Mouse (Mus musculus) frontal cortex, postnatal 25 days (tissue): ENCODE results near the gene Mfsd14a.
"Not testable (repeated sequence)": the region's sequence is repeated elsewhere in the genome, so short reads cannot be mapped to it uniquely, and the experiment has no call there.

Experiments used
- DNase-seq, 2 experiments: peaks; one replicate each; pipeline ENCODE4 v3.0.0; 2022; ENCODE audit warnings: low spot score in 2 of 2

Gene Mfsd14a

DNA sequence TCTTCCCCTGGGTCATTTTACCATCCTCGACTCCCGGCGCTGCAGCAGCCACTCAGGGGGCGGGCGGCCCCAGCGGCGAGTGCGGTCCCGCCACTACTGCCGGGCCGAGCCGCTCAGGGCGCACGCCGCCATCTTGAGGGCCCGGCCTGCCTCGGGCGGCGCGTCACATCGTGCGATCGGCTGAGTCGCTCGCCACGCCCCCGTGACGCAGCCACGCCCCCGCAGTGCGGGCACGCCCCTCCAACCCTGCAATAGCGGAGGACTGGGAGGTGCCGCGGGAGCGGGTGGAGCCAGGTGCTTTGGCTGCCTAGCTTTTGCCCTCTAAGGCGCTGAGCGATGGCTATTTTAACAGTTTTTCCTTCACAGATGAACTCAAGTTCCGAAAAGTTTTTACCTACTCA, at the start of gene Mfsd14a:
Mfsd14a (minus strand) TSS at position 215 of the 401 bp plus-strand sequence.
- DNase-seq: peak; percentile 96 to 97

DNA sequence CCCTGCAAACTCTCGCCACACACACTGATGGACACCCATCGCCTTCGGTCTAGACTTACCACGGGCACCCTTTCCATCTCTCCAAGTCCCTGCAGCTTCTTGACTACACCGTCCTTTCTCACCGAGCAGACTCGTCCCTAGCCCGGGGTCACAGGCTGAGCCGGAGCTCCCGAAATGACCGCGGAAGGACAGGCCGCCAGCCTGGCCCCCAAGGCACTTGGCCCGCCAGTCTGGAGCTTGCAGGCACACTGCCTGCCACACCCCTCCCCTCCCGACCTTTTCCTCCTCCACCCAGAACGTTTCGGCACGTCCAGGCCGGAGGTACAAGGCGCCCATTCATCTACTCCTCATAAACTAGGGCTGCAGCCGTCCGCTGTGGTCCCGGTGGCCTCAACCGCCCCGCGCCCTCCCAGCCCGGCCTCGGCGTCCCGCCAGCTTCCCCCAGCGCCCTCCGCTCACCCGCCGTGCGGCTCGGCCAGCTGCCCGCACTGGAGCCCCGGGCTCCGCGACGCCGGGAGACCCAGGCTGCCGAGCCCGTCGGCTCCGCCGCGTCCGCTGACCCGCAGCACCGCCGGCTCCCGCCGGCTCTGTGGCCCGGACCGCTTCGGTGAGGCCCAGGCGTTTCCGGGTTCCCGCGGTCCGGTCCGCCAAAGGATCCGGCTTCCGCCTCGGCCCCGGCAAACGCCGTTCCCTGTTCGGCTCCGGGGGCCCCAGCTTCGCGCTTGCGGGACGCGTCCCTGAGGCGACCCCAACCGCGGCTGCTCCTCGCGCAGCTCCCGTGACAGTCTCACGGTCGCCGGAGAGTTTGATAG, 49.4 kb upstream of the Mfsd14a start:
- DNase-seq: peak; percentile 62 to 68

GRCm38 (mm10) chr3:116710941-116711340, 48.5 kb upstream of the Mfsd14a start:
- no peak for DNase-seq

DNA sequence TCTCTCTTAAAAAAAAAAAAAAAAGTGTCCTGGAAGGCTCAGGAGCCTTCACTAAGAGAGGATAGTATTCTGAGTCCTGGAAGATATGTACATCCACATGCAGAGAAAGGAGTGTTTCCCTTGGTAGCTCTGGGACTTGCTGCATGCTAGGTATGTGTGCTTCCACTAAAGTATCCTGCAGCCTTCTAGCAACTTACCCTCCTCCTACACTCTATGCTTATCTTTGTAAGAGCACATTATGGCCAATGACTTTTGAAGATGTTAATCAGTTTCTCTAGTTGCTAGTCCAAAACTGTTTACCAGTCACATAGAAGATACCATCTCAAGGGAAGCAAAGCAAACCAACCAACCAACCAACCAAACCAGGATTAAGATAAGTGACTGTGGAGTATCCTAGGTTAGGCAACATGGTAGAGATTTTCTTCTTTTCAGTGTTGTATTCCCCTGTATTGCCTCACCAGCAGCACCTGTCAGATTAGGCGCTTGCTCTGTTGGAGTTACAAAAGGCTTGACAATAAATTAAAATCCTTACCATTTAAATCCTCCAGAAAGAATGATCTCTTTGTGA, 43.2 kb upstream of the Mfsd14a start:
- DNase-seq: no peak

GRCm38 (mm10) chr3:116703835-116704234, 41.4 kb upstream of the Mfsd14a start:
- DNase-seq: no peak

- no peak for DNase-seq
These were observed 40.3 kb upstream of the Mfsd14a start for GRCm38 (mm10) chr3:116702647-116703272.

GRCm38 (mm10) chr3:116701601-116702000, 39.1 kb upstream of the Mfsd14a start:
- DNase-seq: no peak

DNA sequence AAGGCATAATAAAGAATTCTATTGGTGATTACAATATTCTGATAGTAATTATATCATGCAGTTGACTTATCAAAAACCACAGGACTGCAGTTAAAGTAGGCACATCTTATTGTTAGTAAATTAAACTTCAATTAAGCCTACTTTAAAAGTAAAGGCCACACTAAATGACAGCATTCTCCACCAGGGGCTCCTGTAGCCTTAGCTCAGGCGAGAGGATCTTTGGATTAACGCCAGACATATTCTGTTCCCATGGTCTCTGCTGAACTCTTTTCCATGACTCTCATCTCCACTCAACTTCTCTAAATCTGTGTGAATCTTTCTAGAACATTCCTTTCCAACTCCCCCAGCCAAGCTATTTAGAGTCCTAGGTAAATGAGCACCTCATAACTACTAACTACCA, 36.3 kb upstream of the Mfsd14a start:
- no peak for DNase-seq

GRCm38 (mm10) chr3:116695666-116695985, 33.1 kb upstream of the Mfsd14a start:
- DNase-seq: no peak

GRCm38 (mm10) chr3:116694955-116695665, 32.6 kb upstream of the Mfsd14a start:
- no peak for DNase-seq

DNA sequence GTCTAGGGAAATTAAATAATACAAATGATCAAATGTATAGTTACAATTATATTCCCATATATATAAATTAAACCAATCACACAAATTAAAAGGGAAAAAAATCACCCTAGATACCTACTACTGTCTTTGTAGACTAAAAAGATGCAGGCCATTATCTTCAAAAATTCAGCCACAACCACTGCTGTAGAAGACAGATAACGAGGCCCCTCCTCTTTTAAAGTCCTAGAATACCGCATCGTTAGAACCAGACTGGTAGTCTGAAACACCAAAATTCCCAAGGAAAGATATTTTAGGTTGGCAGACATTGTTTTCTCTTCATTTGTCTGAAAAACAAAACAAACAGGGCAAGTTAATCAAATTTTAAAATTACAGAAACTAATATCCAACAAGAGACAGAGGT, 31.8 kb upstream of the Mfsd14a start:
- no peak for DNase-seq

- DNase-seq: no peak
These were observed 18.7 kb upstream of the Mfsd14a start, which contains the start of gene Gm43191 for GRCm38 (mm10) chr3:116681160-116681559. TSS of gene Gm43191 (minus strand) at chr3:116681260.

GRCm38 (mm10) chr3:116664281-116664680, 1.8 kb upstream of the Mfsd14a start:
- not testable (repeated sequence) for DNase-seq

DNA sequence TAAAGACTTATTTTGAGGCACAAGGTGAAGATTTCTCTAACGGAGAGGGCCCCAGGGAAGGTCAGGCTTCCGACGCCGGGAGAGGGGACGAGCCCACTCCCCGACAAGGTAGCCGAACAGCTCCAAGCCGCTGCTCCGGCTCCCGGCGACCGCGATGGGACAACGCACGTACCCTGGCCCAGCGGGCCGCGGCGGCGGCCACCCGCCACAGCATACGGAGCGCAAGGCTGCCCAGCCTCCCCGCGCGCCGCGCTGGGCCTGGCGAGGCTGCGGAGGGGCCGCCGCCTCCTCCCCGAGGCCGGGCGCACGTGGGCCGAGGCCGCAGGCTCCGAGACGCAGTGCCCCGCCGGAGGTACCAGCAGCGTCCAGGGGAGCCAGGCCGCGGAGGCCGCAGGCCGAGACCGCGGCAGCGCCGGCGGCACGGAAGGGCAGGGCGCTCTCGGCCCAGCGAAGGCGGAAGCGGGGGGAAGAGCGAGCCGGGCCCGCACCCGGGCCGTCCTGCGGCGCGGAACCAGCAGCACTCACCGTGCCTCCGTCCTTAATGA, 535 bp downstream of the Mfsd14a start:
- peak; percentile 23 for DNase-seq

GRCm38 (mm10) chr3:116661288-116661869, 1.1 kb downstream of the Mfsd14a start:
- DNase-seq: no peak

GRCm38 (mm10) chr3:116659856-116660430, 2.5 kb downstream of the Mfsd14a start:
- no peak for DNase-seq

GRCm38 (mm10) chr3:116658928-116659565, 3.4 kb downstream of the Mfsd14a start:
- DNase-seq: no peak

DNA sequence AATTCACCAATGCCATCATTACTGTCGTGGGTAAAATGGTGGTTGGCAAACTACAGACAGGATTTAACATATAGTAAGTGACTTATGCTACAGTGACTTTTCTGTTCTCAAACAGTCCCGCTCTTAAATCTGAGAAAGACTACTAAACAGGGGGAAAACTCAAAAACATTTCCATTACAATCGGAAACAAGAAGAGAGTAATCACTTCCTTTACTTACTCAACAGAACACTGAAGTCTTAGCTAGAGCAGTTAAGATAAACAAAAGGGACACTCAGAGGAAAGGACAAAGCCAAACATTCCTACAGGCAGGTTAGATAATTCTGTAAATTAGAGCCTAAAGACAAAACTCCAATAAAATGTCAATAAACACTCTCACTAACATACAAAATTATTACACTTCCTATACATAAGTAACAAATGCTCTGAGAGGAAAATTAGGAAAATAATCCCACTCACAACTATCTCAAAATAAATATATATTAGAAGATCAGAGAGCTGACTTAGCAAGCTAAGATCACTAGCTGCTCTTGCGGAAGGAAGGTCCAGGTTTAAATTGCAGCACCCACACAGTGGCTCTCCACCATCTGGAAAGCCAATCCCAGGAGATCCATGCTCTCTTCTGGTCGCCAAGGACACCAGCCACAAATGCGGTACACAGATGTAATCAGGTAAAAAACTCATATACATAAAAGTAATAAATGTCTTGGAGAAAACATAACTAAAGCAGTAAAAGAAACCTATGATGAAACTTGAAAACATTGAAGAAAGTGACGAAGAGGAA, 6.1 kb downstream of the Mfsd14a start:
- no peak for DNase-seq

DNA sequence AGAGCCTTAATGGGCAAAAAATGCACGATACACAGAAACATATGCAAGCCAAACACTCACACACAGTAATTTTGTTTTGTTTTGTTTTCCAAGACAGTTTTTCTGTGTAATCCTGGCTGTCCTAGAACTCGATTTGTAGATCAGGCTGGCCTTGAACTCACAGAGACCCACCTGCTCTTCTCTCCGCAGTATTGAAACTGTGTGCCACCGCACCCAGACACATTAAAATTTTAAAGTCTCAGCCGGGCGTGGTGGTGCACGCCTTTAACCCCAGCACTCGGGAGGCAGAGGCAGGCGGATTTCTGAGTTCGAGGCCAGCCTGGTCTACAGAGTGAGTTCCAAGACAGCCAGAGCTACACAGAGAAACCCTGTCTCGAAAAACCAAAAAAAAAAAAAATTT, 8.4 kb downstream of the Mfsd14a start:
- not testable (repeated sequence) for DNase-seq
